Mouse (Mus musculus): ENCODE measurements around the gene Mettl13. TPM values are rescaled to one million over a fixed set of nuclear protein-coding genes. Genes with fewer than 3 reads are reported as not detected.

Mettl13 gene
- polyA plus RNA-seq, 1 experiment from 2014 or later, result 23.1 TPM

DNA sequence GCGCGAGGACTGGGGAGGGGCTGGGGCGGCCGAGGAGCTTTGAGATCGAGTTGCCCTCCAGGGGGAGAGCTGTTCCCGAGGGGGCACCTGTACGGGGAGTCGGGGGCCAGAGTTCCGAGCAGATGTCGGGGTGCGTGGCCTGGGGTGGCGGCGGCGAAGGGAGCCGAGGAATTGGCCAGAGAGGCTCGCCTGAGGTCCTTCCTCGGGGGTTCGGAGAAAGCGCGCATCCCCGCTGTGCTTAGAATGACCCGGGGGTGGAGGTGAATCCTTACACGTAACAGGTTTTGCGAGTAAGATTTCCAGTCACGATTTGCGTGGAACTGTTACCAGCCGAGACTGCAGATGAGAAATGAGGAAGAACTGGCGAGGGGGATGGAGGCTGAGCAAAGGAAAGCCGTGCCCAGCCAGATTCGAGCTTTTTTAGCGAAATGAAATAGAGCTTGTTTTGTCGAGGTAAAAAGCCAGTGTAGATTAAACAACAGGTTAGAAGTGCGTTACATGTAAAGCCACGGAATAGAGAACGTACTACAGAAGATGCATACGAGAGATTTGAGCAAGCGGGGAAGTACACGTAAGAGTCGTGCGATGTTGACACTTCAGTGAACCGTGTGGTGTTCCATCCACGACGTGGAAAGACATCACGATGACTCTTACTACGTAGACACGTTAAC, 22.7 kb upstream of the Mettl13 start:
- no peak for ATAC-seq (replicated peaks; ENCODE audit: low FRiP score)
- Histone ChIP-seq H3K9ac (ENCODE audit: low read length) (peak overlapping the region; percentile 89), H3K4me3 (ENCODE audit: low read depth, low read length) (peak overlapping the region; percentile 83), H3K9me3 (ENCODE audit: control insufficient read depth, low read length) (no peaks in the 10 kb centered on the region; the same call in 1 of the 2 replicates), H3K27me3 (ENCODE audit: control insufficient read depth, insufficient read depth, low read length) (no peaks in the 10 kb centered on the region), H3K36me3 (ENCODE audit: control insufficient read depth, insufficient read depth, low read length) (peaks cover 6% of the 10 kb centered on the region; the same call in 1 of the 2 replicates), H3K4me1 (replicated peaks; ENCODE audit: control insufficient read depth, insufficient read depth, low read length) (no peaks in the 10 kb centered on the region), H3K4me2 (ENCODE audit: low read depth, low read length, severe bottlenecking) (peak overlapping the region; percentile 61), H3K27ac (ENCODE audit: low read depth, low read length) (peak overlapping the region; percentile 75)
- DNase-seq (ENCODE audit: low spot score), result no peak
- under 1% methylated on average over 46 of the region's 46 CpGs for WGBS

- H3K4me3 ChIP-seq (ENCODE audit: low read depth, low read length), result peak within 1 kb of the TSS; percentile 83
- DNase-seq (ENCODE audit: low spot score) (peak; percentile 99), ATAC-seq (replicated peaks; ENCODE audit: low FRiP score) (peak; percentile 98)
- no peaks in the 10 kb centered on the region for H3K27me3 ChIP-seq (ENCODE audit: control insufficient read depth, insufficient read depth, low read length)
- WGBS, result under 1% methylated on average over 43 of the region's 43 CpGs
- peak within 1 kb of the TSS; percentile 61 for H3K4me2 ChIP-seq (ENCODE audit: low read depth, low read length, severe bottlenecking)
- peaks cover 6% of the 10 kb centered on the region; the same call in 1 of the 2 replicates for H3K36me3 ChIP-seq (ENCODE audit: control insufficient read depth, insufficient read depth, low read length)
- H3K27ac ChIP-seq (ENCODE audit: low read depth, low read length), result peak within 1 kb of the TSS; percentile 75
- H3K9me3 ChIP-seq (ENCODE audit: control insufficient read depth, low read length), result no peaks in the 10 kb centered on the region; the same call in 1 of the 2 replicates
- H3K4me1 ChIP-seq (replicated peaks; ENCODE audit: control insufficient read depth, insufficient read depth, low read length), result no peaks in the 10 kb centered on the region
- H3K9ac ChIP-seq (ENCODE audit: low read length), result peak within 1 kb of the TSS; percentile 89
Measured at GRCm38 (mm10) chr1:162570260-162570748, 22.0 kb upstream of the Mettl13 start, which contains the start of gene Vamp4. Gene Vamp4 (plus strand): TSS chr1:162570515.

GRCm38 (mm10) chr1:162567351-162567750, 19.0 kb upstream of the Mettl13 start:
- DNase-seq (ENCODE audit: low spot score) (no peak), ATAC-seq (replicated peaks; ENCODE audit: low FRiP score) (no peak)
- H3K4me2 ChIP-seq (ENCODE audit: low read depth, low read length, severe bottlenecking), result no peak overlapping the region
- no peak overlapping the region for H3K4me3 ChIP-seq (ENCODE audit: low read depth, low read length)
- no peaks in the 10 kb centered on the region for H3K27me3 ChIP-seq (ENCODE audit: control insufficient read depth, insufficient read depth, low read length)
- no peaks in the 10 kb centered on the region for H3K4me1 ChIP-seq (replicated peaks; ENCODE audit: control insufficient read depth, insufficient read depth, low read length)
- WGBS, result 59% methylated on average over 3 of the region's 3 CpGs
- no peaks in the 10 kb centered on the region for H3K36me3 ChIP-seq (ENCODE audit: control insufficient read depth, insufficient read depth, low read length)
- no peak overlapping the region for H3K27ac ChIP-seq (ENCODE audit: low read depth, low read length)
- no peak overlapping the region for H3K9ac ChIP-seq (ENCODE audit: low read length)
- no peaks in the 10 kb centered on the region for H3K9me3 ChIP-seq (ENCODE audit: control insufficient read depth, low read length)

DNA sequence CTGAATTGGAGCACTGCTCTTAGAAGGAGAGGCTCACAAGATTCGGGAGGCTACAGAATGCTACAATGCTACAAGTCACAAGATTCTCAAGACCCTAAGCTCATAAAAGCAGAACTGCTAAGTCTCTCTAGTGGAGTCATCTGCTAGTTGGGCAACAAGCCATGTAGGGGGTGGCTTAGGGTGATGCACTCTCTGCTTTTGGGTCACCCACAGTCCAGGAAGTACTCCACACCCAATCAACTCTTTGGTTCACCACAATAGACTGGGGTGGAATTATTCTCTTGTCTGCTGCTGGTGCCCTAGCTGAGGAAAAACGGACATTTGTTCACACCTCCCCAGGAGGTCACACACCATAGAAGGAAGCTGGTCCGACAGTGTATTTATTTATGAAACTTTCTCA, 16.6 kb upstream of the Mettl13 start:
- WGBS, result 62% methylated on average over 3 of the region's 3 CpGs
- no peaks in the 10 kb centered on the region for H3K27me3 ChIP-seq (ENCODE audit: control insufficient read depth, insufficient read depth, low read length)
- no peaks in the 10 kb centered on the region for H3K36me3 ChIP-seq (ENCODE audit: control insufficient read depth, insufficient read depth, low read length)
- DNase-seq (ENCODE audit: low spot score) (no peak), ATAC-seq (replicated peaks; ENCODE audit: low FRiP score) (no peak)
- no peak overlapping the region for H3K9ac ChIP-seq (ENCODE audit: low read length)
- no peak overlapping the region for H3K27ac ChIP-seq (ENCODE audit: low read depth, low read length)
- H3K4me1 ChIP-seq (replicated peaks; ENCODE audit: control insufficient read depth, insufficient read depth, low read length), result no peaks in the 10 kb centered on the region
- no peaks in the 10 kb centered on the region for H3K9me3 ChIP-seq (ENCODE audit: control insufficient read depth, low read length)
- H3K4me2 ChIP-seq (ENCODE audit: low read depth, low read length, severe bottlenecking), result no peak overlapping the region
- no peak overlapping the region for H3K4me3 ChIP-seq (ENCODE audit: low read depth, low read length)

DNA sequence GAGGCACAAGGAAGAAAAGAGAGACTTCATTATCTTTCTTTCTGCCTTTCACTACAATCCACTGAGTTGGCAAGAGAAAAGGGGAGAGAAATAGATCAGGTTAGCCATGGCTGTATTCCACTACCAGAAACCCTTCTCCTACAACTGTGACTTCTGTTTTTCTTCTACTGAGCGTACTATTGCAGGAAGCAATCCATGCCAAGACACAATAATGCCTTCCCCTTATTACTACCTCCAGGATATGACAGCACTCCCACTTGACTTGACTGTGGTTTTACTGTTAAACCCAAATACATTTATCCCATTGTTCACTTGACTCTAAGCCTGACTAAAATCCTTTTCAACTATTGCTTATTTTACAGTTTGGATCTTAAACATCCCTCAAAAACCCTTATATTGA, 14.9 kb upstream of the Mettl13 start:
- ATAC-seq (replicated peaks; ENCODE audit: low FRiP score) (no peak), DNase-seq (ENCODE audit: low spot score) (no peak)
- Histone ChIP-seq H3K27me3 (ENCODE audit: control insufficient read depth, insufficient read depth, low read length) (no peaks in the 10 kb centered on the region), H3K4me3 (ENCODE audit: low read depth, low read length) (no peak overlapping the region), H3K36me3 (ENCODE audit: control insufficient read depth, insufficient read depth, low read length) (no peaks in the 10 kb centered on the region), H3K9me3 (ENCODE audit: control insufficient read depth, low read length) (no peaks in the 10 kb centered on the region), H3K4me2 (ENCODE audit: low read depth, low read length, severe bottlenecking) (no peak overlapping the region), H3K9ac (ENCODE audit: low read length) (no peak overlapping the region), H3K27ac (ENCODE audit: low read depth, low read length) (no peak overlapping the region), H3K4me1 (replicated peaks; ENCODE audit: control insufficient read depth, insufficient read depth, low read length) (no peaks in the 10 kb centered on the region)
- WGBS, result 95% methylated on average over 1 of the region's 1 CpGs

DNA sequence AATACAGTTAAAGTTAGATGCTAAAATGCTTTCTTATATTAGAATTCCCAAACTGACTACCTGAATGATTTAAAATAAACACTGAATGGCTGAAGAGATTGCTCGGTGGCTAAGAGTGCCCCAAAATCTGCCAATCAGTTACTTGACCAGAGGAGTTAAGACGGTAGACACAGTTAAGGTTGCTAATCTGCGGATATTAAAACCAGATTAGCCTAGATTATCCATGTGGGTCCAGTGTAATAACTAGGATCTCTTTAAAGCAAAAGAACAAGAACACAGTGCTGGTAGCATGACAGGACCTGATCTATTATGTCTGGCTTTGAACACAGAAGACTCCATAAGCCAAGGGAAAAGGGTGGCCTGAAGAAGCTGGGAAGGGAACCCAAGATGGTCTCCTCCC, 5.8 kb upstream of the Mettl13 start:
- no peaks in the 10 kb centered on the region for H3K36me3 ChIP-seq (ENCODE audit: control insufficient read depth, insufficient read depth, low read length)
- WGBS, result 81% methylated on average over 3 of the region's 3 CpGs
- ATAC-seq (replicated peaks; ENCODE audit: low FRiP score), result no peak
- no peak for DNase-seq (ENCODE audit: low spot score)
- H3K4me2 ChIP-seq (ENCODE audit: low read depth, low read length, severe bottlenecking), result no peak overlapping the region
- no peaks in the 10 kb centered on the region for H3K9me3 ChIP-seq (ENCODE audit: control insufficient read depth, low read length)
- H3K27ac ChIP-seq (ENCODE audit: low read depth, low read length), result no peak overlapping the region
- H3K27me3 ChIP-seq (ENCODE audit: control insufficient read depth, insufficient read depth, low read length), result no peaks in the 10 kb centered on the region
- H3K4me3 ChIP-seq (ENCODE audit: low read depth, low read length), result no peak overlapping the region
- no peaks in the 10 kb centered on the region for H3K4me1 ChIP-seq (replicated peaks; ENCODE audit: control insufficient read depth, insufficient read depth, low read length)
- no peak overlapping the region for H3K9ac ChIP-seq (ENCODE audit: low read length)

GRCm38 (mm10) chr1:162552956-162553355, 4.6 kb upstream of the Mettl13 start:
- no peaks in the 10 kb centered on the region for H3K4me1 ChIP-seq (replicated peaks; ENCODE audit: control insufficient read depth, insufficient read depth, low read length)
- no peaks in the 10 kb centered on the region for H3K27me3 ChIP-seq (ENCODE audit: control insufficient read depth, insufficient read depth, low read length)
- no peaks in the 10 kb centered on the region for H3K9me3 ChIP-seq (ENCODE audit: control insufficient read depth, low read length)
- no peak for DNase-seq (ENCODE audit: low spot score)
- 91% methylated on average over 9 of the region's 9 CpGs for WGBS
- no peak overlapping the region for H3K9ac ChIP-seq (ENCODE audit: low read length)
- no peak overlapping the region for H3K4me2 ChIP-seq (ENCODE audit: low read depth, low read length, severe bottlenecking)
- ATAC-seq (replicated peaks; ENCODE audit: low FRiP score), result no peak
- no peak overlapping the region for H3K4me3 ChIP-seq (ENCODE audit: low read depth, low read length)
- no peaks in the 10 kb centered on the region for H3K36me3 ChIP-seq (ENCODE audit: control insufficient read depth, insufficient read depth, low read length)
- no peak overlapping the region for H3K27ac ChIP-seq (ENCODE audit: low read depth, low read length)

- 0 out of 2 replicates have a peak, but pooled peaks cover 2% of the 10 kb centered on the region for H3K4me1 ChIP-seq (replicated peaks; ENCODE audit: control insufficient read depth, insufficient read depth, low read length)
- H3K27ac ChIP-seq (ENCODE audit: low read depth, low read length), result no peak overlapping the region
- peaks cover 4% of the 10 kb centered on the region; the same call in 1 of the 2 replicates for H3K36me3 ChIP-seq (ENCODE audit: control insufficient read depth, insufficient read depth, low read length)
- no peaks in the 10 kb centered on the region for H3K27me3 ChIP-seq (ENCODE audit: control insufficient read depth, insufficient read depth, low read length)
- no peak overlapping the region for H3K4me3 ChIP-seq (ENCODE audit: low read depth, low read length)
- no peak for DNase-seq (ENCODE audit: low spot score)
- H3K9ac ChIP-seq (ENCODE audit: low read length), result no peak overlapping the region
- H3K4me2 ChIP-seq (ENCODE audit: low read depth, low read length, severe bottlenecking), result no peak overlapping the region
- no peak for ATAC-seq (replicated peaks; ENCODE audit: low FRiP score)
- 74% methylated on average over 5 of the region's 5 CpGs for WGBS
- H3K9me3 ChIP-seq (ENCODE audit: control insufficient read depth, low read length), result no peaks in the 10 kb centered on the region
Measured at GRCm38 (mm10) chr1:162549615-162550283, 1.4 kb upstream of the Mettl13 start.

Measured in forebrain, embryonic 11.5 days (tissue).